Comparison of ENCODE assay signal across 16 mouse cellular contexts in the genomic region with DNA sequence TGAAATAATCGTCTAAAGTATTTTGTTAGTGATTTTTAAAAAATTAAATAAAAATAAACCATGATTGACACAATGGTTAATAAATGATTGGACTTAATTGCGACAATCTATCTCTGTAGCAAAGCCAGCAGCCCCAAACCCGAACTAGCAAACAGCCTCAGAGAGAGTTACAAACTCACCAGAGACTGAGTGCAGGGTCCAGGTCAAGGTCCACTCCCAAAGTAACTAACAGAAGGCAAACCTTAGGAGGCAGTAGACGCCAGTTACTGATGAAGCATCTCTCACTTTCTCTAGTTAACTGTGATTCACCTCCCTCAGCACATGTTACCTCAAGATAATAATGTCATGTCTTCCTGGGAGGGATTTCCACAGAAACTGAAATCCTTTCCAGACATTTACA. TPM values are rescaled to one million over a fixed set of nuclear protein-coding genes. Genes with fewer than 3 reads are reported as not detected.
DNase-seq lines count a peak whose midpoint lies in the region; ATAC-seq lines count a peak whose summit lies in the region.
"Had no signal": no experiment of that assay in that cellular context is flagged by ENCODE, and none has a peak within 500 bp of the region (broad histone marks: within the 10 kb centered on the region; RNA-seq: fewer than 3 reads in every experiment).

No protein-coding gene starts in this region.

- H3K4me1 ChIP-seq in kidney, embryonic 15.5 days: peaks cover 10% of the 10 kb centered on the region; the same call in 1 of the 2 replicates
- no peaks in the 10 kb centered on the region for H3K4me1 ChIP-seq in liver, embryonic 11.5 days (replicated peaks; ENCODE audit: control insufficient read depth, insufficient read depth, low read length)
- H3K4me1 ChIP-seq in forebrain, embryonic 14.5 days (ENCODE audit: control insufficient read depth, insufficient read depth, low read length): no peaks in the 10 kb centered on the region
- H3K4me1 ChIP-seq in midbrain, embryonic 15.5 days: no peaks in the 10 kb centered on the region
- H3K4me1 ChIP-seq: neural tube, embryonic 15.5 days had no signal

- no peak overlapping the region for H3K9ac ChIP-seq in kidney, embryonic 15.5 days
- H3K9ac ChIP-seq in liver, embryonic 11.5 days (ENCODE audit: low read depth, low read length): no peak overlapping the region
- no peak overlapping the region for H3K9ac ChIP-seq in forebrain, embryonic 14.5 days (ENCODE audit: low read length)
- H3K9ac ChIP-seq in midbrain, embryonic 15.5 days: no peak overlapping the region
- H3K9ac ChIP-seq: heart, embryonic 12.5 days; midbrain, embryonic 12.5 days; neural tube, embryonic 15.5 days had no signal

- peak; percentile 65 for DNase-seq in kidney, adult 18-20 months
- DNase-seq in liver, embryonic 11.5 days (ENCODE audit: low spot score): no peak
- DNase-seq in yolk sac, embryonic 10.5 days (ENCODE audit: low spot score): peak; percentile 76
- DNase-seq in forebrain, embryonic 14.5 days (ENCODE audit: low spot score): no peak
- DNase-seq in right cerebral cortex, adult 18-20 months: no peak
- DNase-seq: cerebellum, postnatal 10 days; gastrocnemius, postnatal 36 days; heart, postnatal 4 days; retina, postnatal 1 day; thymus, adult 2 months had no signal

- no peak overlapping the region for H3K4me3 ChIP-seq in kidney, embryonic 15.5 days (replicated peaks)
- H3K4me3 ChIP-seq in liver, embryonic 11.5 days (ENCODE audit: low read depth, low read length): no peak overlapping the region
- no peak overlapping the region for H3K4me3 ChIP-seq in forebrain, embryonic 14.5 days (ENCODE audit: low read depth, low read length)
- no peak overlapping the region for H3K4me3 ChIP-seq in midbrain, embryonic 15.5 days
- H3K4me3 ChIP-seq: heart, embryonic 12.5 days; left cerebral cortex, adult 2 months; midbrain, embryonic 12.5 days; neural tube, embryonic 15.5 days had no signal

- H3K27me3 ChIP-seq in kidney, embryonic 15.5 days: no peaks in the 10 kb centered on the region
- no peaks in the 10 kb centered on the region for H3K27me3 ChIP-seq in liver, embryonic 11.5 days (replicated peaks; ENCODE audit: control insufficient read depth, insufficient read depth, low read length)
- H3K27me3 ChIP-seq in forebrain, embryonic 14.5 days (replicated peaks; ENCODE audit: control insufficient read depth, insufficient read depth, low read length): no peaks in the 10 kb centered on the region
- no peaks in the 10 kb centered on the region for H3K27me3 ChIP-seq in midbrain, embryonic 15.5 days (replicated peaks)
- H3K27me3 ChIP-seq: midbrain, embryonic 12.5 days; neural tube, embryonic 15.5 days had no signal

- H3K4me2 ChIP-seq in kidney, embryonic 15.5 days: no peak overlapping the region
- H3K4me2 ChIP-seq in liver, embryonic 11.5 days: no peak overlapping the region
- H3K4me2 ChIP-seq in forebrain, embryonic 14.5 days (ENCODE audit: low read length): no peak overlapping the region
- no peak overlapping the region for H3K4me2 ChIP-seq in midbrain, embryonic 15.5 days
- H3K4me2 ChIP-seq: heart, embryonic 12.5 days; midbrain, embryonic 12.5 days; neural tube, embryonic 15.5 days had no signal

- 61% methylated on average over 4 of the region's 4 CpGs for WGBS in kidney, embryonic 15.5 days
- 61% methylated on average over 4 of the region's 4 CpGs for WGBS in liver, embryonic 11.5 days
- 86% methylated on average over 4 of the region's 4 CpGs for WGBS in forebrain, embryonic 14.5 days
- WGBS in midbrain, embryonic 15.5 days: 88% methylated on average over 4 of the region's 4 CpGs

- no peaks in the 10 kb centered on the region for H3K36me3 ChIP-seq in kidney, embryonic 15.5 days
- H3K36me3 ChIP-seq in liver, embryonic 11.5 days (ENCODE audit: control insufficient read depth, insufficient read depth, low read length): no peaks in the 10 kb centered on the region
- no peaks in the 10 kb centered on the region for H3K36me3 ChIP-seq in forebrain, embryonic 14.5 days (ENCODE audit: control insufficient read depth, insufficient read depth, low read length)
- no peaks in the 10 kb centered on the region for H3K36me3 ChIP-seq in midbrain, embryonic 15.5 days (replicated peaks)
- H3K36me3 ChIP-seq: heart, embryonic 12.5 days; midbrain, embryonic 12.5 days; neural tube, embryonic 15.5 days had no signal

- peak; percentile 77 for ATAC-seq in kidney, embryonic 15.5 days (replicated peaks; ENCODE audit: low FRiP score)
- ATAC-seq in liver, embryonic 11.5 days (replicated peaks; ENCODE audit: low FRiP score): 0 out of 2 replicates have a peak, but pooled peaks have one; percentile 54
- ATAC-seq in forebrain, embryonic 14.5 days: no peak
- ATAC-seq in midbrain, embryonic 15.5 days (replicated peaks): no peak

- H3K27ac ChIP-seq in kidney, embryonic 15.5 days: no peak overlapping the region
- no peak overlapping the region for H3K27ac ChIP-seq in liver, embryonic 11.5 days (ENCODE audit: low read depth, low read length)
- no peak overlapping the region for H3K27ac ChIP-seq in forebrain, embryonic 14.5 days (ENCODE audit: low read depth, low read length)
- no peak overlapping the region for H3K27ac ChIP-seq in midbrain, embryonic 15.5 days
- H3K27ac ChIP-seq: left cerebral cortex, adult 2 months; midbrain, embryonic 12.5 days; neural tube, embryonic 15.5 days had no signal

- no peaks in the 10 kb centered on the region for H3K9me3 ChIP-seq in kidney, embryonic 15.5 days (replicated peaks)
- H3K9me3 ChIP-seq in liver, embryonic 11.5 days (ENCODE audit: control insufficient read depth, low read length): no peaks in the 10 kb centered on the region
- no peaks in the 10 kb centered on the region for H3K9me3 ChIP-seq in forebrain, embryonic 14.5 days (replicated peaks; ENCODE audit: control insufficient read depth, low read length)
- no peaks in the 10 kb centered on the region for H3K9me3 ChIP-seq in midbrain, embryonic 15.5 days
- H3K9me3 ChIP-seq: heart, embryonic 12.5 days; midbrain, embryonic 12.5 days; neural tube, embryonic 15.5 days had no signal

RNA-seq across cellular contexts. Expression of a gene that starts 17.7 kb away (rescaled TPM):
- 43.5 and 46.8 TPM in 2 replicates for polyA plus RNA-seq in kidney, embryonic 15.5 days (2015; fragmentation: Nextera tagmentation; extraction: Ambion mirVana)
- polyA plus RNA-seq in liver, embryonic 11.5 days (2014; fragmentation: Nextera tagmentation; extraction: Ambion mirVana): 14.8 and 16.2 TPM in 2 replicates
- polyA plus RNA-seq in forebrain, embryonic 14.5 days (2014; fragmentation: Nextera tagmentation; extraction: Ambion mirVana): 12.3 and 15.9 TPM in 2 replicates
- polyA plus RNA-seq in midbrain, embryonic 15.5 days (2015; fragmentation: Nextera tagmentation; extraction: Ambion mirVana): 17.1 and 19.7 TPM in 2 replicates

Comparison
In these comparisons a context has a peak if more than half of its experiments do, and no peak if none do; other contexts are left out.
1. DNase-seq: peak in kidney, adult 18-20 months (single experiment) and yolk sac, embryonic 10.5 days (single experiment); none in liver, embryonic 11.5 days (single experiment), forebrain, embryonic 14.5 days (single experiment) and right cerebral cortex, adult 18-20 months (single experiment).
2. ATAC-seq: peak in kidney, embryonic 15.5 days (single experiment) and liver, embryonic 11.5 days (single experiment); none in forebrain, embryonic 14.5 days (single experiment) and midbrain, embryonic 15.5 days (single experiment).